Mouse (Mus musculus) CH12.LX (cell line): Measurements from ENCODE around the gene Nrd1. TPM values are rescaled to one million over a fixed set of nuclear protein-coding genes. Genes with fewer than 3 reads are reported as not detected.

Experiments used
- DNase-seq: peaks from one replicate; pipeline ENCODE4 v3.0.0-alpha.2; 2013; ENCODE audit errors: extremely low read depth
- H3K27ac ChIP-seq: 2 replicates; pipeline ENCODE4 v1.5.1; 2012; ENCODE audit warnings: low read depth, mild to moderate bottlenecking, control low read depth, moderate library complexity; ENCODE audit not compliant: insufficient read depth
- H3K27me3 ChIP-seq: replicated peaks from 2 replicates; pipeline ENCODE3; 2012; ENCODE audit warnings: inconsistent platforms
- H3K36me3 ChIP-seq, 2 experiments: replicated peaks in 1 of 2; 2 replicates each; pipeline versions ENCODE3 to v1.6.1; 2012; ENCODE audit warnings: inconsistent platforms in 1 of 2, low read length in 1 of 2, mild to moderate bottlenecking in 1 of 2, mixed read lengths in 1 of 2, moderate library complexity in 1 of 2; ENCODE audit not compliant: control insufficient read depth in 1 of 2, insufficient read depth in 1 of 2
- H3K4me1 ChIP-seq, 2 experiments: 2 replicates each; pipeline ENCODE4 v1.6.1; 2012; ENCODE audit warnings: inconsistent platforms in 1 of 2, moderate library complexity in 1 of 2; ENCODE audit not compliant: insufficient read depth in 2 of 2, control insufficient read depth in 1 of 2
- H3K4me2 ChIP-seq: 2 replicates; pipeline ENCODE4 v1.6.1; 2012; ENCODE audit warnings: low read depth, mild to moderate bottlenecking, control low read depth; ENCODE audit not compliant: poor library complexity, insufficient read depth, severe bottlenecking
- H3K4me3 ChIP-seq, 3 experiments: fragments of 150-350 bp in 1 of 3; sonication (generic) in 1 of 3; replicated peaks in 1 of 3; 2 replicates each; pipeline versions ENCODE3 to v1.5.1; 2011 to 2012; ENCODE audit warnings: low read depth in 2 of 3, low read length in 2 of 3, mild to moderate bottlenecking in 2 of 3, moderate library complexity in 2 of 3, control low read depth in 1 of 3, improper control_type of control experiment in 1 of 3, inconsistent platforms in 1 of 3, mixed read lengths in 1 of 3; ENCODE audit not compliant: poor library complexity in 1 of 3
- H3K79me2 ChIP-seq: replicated peaks from 2 replicates; pipeline ENCODE4 v1.6.1; 2012; ENCODE audit warnings: mild to moderate bottlenecking, moderate library complexity; ENCODE audit not compliant: control insufficient read depth, poor library complexity, insufficient read depth, severe bottlenecking; ENCODE audit errors: extremely low read depth
- H3K9ac ChIP-seq: 2 replicates; pipeline ENCODE4 v1.6.1; 2012; ENCODE audit warnings: low read depth, mild to moderate bottlenecking, control low read depth, moderate library complexity; ENCODE audit not compliant: insufficient read depth
- H3K9me3 ChIP-seq: replicated peaks from 2 replicates; pipeline ENCODE3; 2012; ENCODE audit warnings: low read length, inconsistent platforms, mixed read lengths
- BHLHE40 ChIP-seq: IDR thresholded peaks from 2 replicates; pipeline ENCODE4 v1.6.1; 2011; ENCODE audit warnings: mild to moderate bottlenecking, low read depth, low read length, improper control_type of control experiment
- CHD1 ChIP-seq: IDR thresholded peaks from 2 replicates; pipeline ENCODE4 v1.6.1; 2012; ENCODE audit warnings: low read depth, low read length, improper control_type of control experiment, inconsistent platforms
- CHD2 ChIP-seq: IDR thresholded peaks from 2 replicates; pipeline ENCODE4 v1.6.1; 2011; ENCODE audit warnings: low read length, improper control_type of control experiment
- E2F4 ChIP-seq: IDR thresholded peaks from 2 replicates; pipeline ENCODE4 v1.6.1; 2011; ENCODE audit warnings: low read depth, low read length, improper control_type of control experiment; ENCODE audit not compliant: insufficient replicate concordance
- ELF1 ChIP-seq: IDR thresholded peaks from 2 replicates; pipeline ENCODE4 v1.6.1; 2014; ENCODE audit warnings: low read depth, mild to moderate bottlenecking, inconsistent platforms, low read length, improper control_type of control experiment
- EP300 ChIP-seq: IDR thresholded peaks from 2 replicates; pipeline ENCODE4 v1.6.1; 2011; ENCODE audit warnings: low read length, improper control_type of control experiment
- ETS1 ChIP-seq: conservative IDR thresholded peaks from 2 replicates; pipeline ENCODE4 v1.6.1; 2012; ENCODE audit warnings: low read depth, mild to moderate bottlenecking, inconsistent platforms, low read length, improper control_type of control experiment, moderate library complexity
- GABPA ChIP-seq: IDR thresholded peaks from 2 replicates; pipeline ENCODE4 v1.6.1; 2012; ENCODE audit warnings: low read depth, low read length, improper control_type of control experiment, inconsistent platforms; ENCODE audit not compliant: insufficient replicate concordance
- HCFC1 ChIP-seq: IDR thresholded peaks from 2 replicates; pipeline ENCODE4 v1.6.1; 2012; ENCODE audit warnings: low read depth, mild to moderate bottlenecking, inconsistent platforms, low read length, improper control_type of control experiment
- IRF4 ChIP-seq: IDR thresholded peaks from 2 replicates; pipeline ENCODE4 v1.6.1; 2014; ENCODE audit warnings: low read depth, mild to moderate bottlenecking, inconsistent platforms, low read length, improper control_type of control experiment
- JUN ChIP-seq: IDR thresholded peaks from 2 replicates; pipeline ENCODE4 v1.6.1; 2011; ENCODE audit warnings: low read depth, mild to moderate bottlenecking, low read length, improper control_type of control experiment, moderate library complexity; ENCODE audit not compliant: insufficient read depth
- JUND ChIP-seq: conservative IDR thresholded peaks from 2 replicates; pipeline ENCODE4 v1.6.1; 2011; ENCODE audit warnings: low read depth, low read length, improper control_type of control experiment
- KAT2A ChIP-seq: IDR thresholded peaks from 2 replicates; pipeline ENCODE4 v1.6.1; 2012; ENCODE audit warnings: low read length, improper control_type of control experiment, inconsistent platforms; ENCODE audit not compliant: insufficient replicate concordance
- MAFK ChIP-seq: IDR thresholded peaks from 2 replicates; pipeline ENCODE4 v1.6.1; 2011; ENCODE audit warnings: low read length, improper control_type of control experiment; ENCODE audit not compliant: insufficient replicate concordance
- MAX ChIP-seq: IDR thresholded peaks from 2 replicates; pipeline ENCODE4 v1.6.1; 2011; ENCODE audit warnings: low read length, improper control_type of control experiment
- MAZ ChIP-seq: IDR thresholded peaks from 2 replicates; pipeline ENCODE4 v1.6.1; 2012; ENCODE audit warnings: low read depth, mild to moderate bottlenecking, inconsistent platforms, low read length, improper control_type of control experiment, moderate library complexity
- MEF2A ChIP-seq: IDR thresholded peaks from 2 replicates; pipeline ENCODE4 v1.6.1; 2014; ENCODE audit warnings: low read depth, mild to moderate bottlenecking, inconsistent platforms, low read length, improper control_type of control experiment, borderline replicate concordance
- MXI1 ChIP-seq: IDR thresholded peaks from 2 replicates; pipeline ENCODE4 v1.6.1; 2011; ENCODE audit warnings: mild to moderate bottlenecking, low read depth, low read length, improper control_type of control experiment
- MYC ChIP-seq: IDR thresholded peaks from 2 replicates; pipeline ENCODE4 v1.6.1; 2011; ENCODE audit warnings: low read depth, mild to moderate bottlenecking, improper control_type of control experiment, low read length
- NELFE ChIP-seq: IDR thresholded peaks from 2 replicates; pipeline ENCODE4 v1.6.1; 2011; ENCODE audit warnings: low read depth, low read length, improper control_type of control experiment
- NRF1 ChIP-seq: IDR thresholded peaks from 2 replicates; pipeline ENCODE4 v1.6.1; 2014; ENCODE audit warnings: low read depth, mild to moderate bottlenecking, inconsistent platforms, low read length, improper control_type of control experiment, moderate library complexity
- PAX5 ChIP-seq: IDR thresholded peaks from 2 replicates; pipeline ENCODE4 v1.6.1; 2012; ENCODE audit warnings: low read length, inconsistent platforms, mixed read lengths
- POLR2A ChIP-seq: IDR thresholded peaks from 2 replicates; pipeline ENCODE4 v1.6.1; 2011; ENCODE audit warnings: low read depth, mild to moderate bottlenecking, improper control_type of control experiment, low read length
- RAD21 ChIP-seq: IDR thresholded peaks from 2 replicates; pipeline ENCODE4 v1.6.1; 2011; ENCODE audit warnings: low read depth, mild to moderate bottlenecking, low read length, improper control_type of control experiment, moderate library complexity
- RCOR1 ChIP-seq: conservative IDR thresholded peaks from 2 replicates; pipeline ENCODE4 v1.6.1; 2012; ENCODE audit warnings: low read depth, mild to moderate bottlenecking, inconsistent platforms, low read length, improper control_type of control experiment
- SIN3A ChIP-seq: IDR thresholded peaks from 2 replicates; pipeline ENCODE4 v1.6.1; 2012; ENCODE audit warnings: low read length, improper control_type of control experiment, inconsistent platforms
- SMC3 ChIP-seq: IDR thresholded peaks from 2 replicates; pipeline ENCODE4 v1.6.1; 2011; ENCODE audit warnings: low read depth, low read length, improper control_type of control experiment
- TBP ChIP-seq: conservative IDR thresholded peaks from 2 replicates; pipeline ENCODE4 v1.6.1; 2011; ENCODE audit warnings: low read depth, low read length, improper control_type of control experiment
- TCF12 ChIP-seq: IDR thresholded peaks from 2 replicates; pipeline ENCODE4 v1.6.1; 2014; ENCODE audit warnings: low read depth, mild to moderate bottlenecking, inconsistent platforms, low read length, improper control_type of control experiment
- USF1 ChIP-seq: IDR thresholded peaks from 2 replicates; pipeline ENCODE4 v1.6.1; 2014; ENCODE audit warnings: low read depth, mild to moderate bottlenecking, inconsistent platforms, low read length, improper control_type of control experiment
- USF2 ChIP-seq: conservative IDR thresholded peaks from 2 replicates; pipeline ENCODE4 v1.6.1; 2011; ENCODE audit warnings: low read depth, low read length, improper control_type of control experiment
- ZC3H11A ChIP-seq: IDR thresholded peaks from 2 replicates; pipeline ENCODE4 v1.6.1; 2012; ENCODE audit warnings: low read depth, mild to moderate bottlenecking, inconsistent platforms, low read length, improper control_type of control experiment
- ZKSCAN1 ChIP-seq: IDR thresholded peaks from 2 replicates; pipeline ENCODE4 v1.6.1; 2012; ENCODE audit warnings: low read depth, inconsistent platforms, low read length, improper control_type of control experiment, borderline replicate concordance
- ZMIZ1 ChIP-seq: IDR thresholded peaks from 2 replicates; pipeline ENCODE4 v1.6.1; 2012; ENCODE audit warnings: low read depth, mild to moderate bottlenecking, inconsistent platforms, low read length, improper control_type of control experiment
- ZNF384 ChIP-seq: IDR thresholded peaks from 2 replicates; pipeline ENCODE4 v1.6.1; 2012; ENCODE audit warnings: low read depth, low read length, improper control_type of control experiment, inconsistent platforms
- dilution Hi-C: fragments of 300-500 bp; cut with MboI; formaldehyde crosslinking; loops from 2 replicates; pipeline ENCODE4 v1.14.3; 2020; ENCODE audit warnings: low sequenced_read_pairs; ENCODE audit not compliant: extremely low pct_unique_long_range_greater_than_20kb, extremely low pct_ligation_motif_present
- in situ Hi-C: fragments of 300-500 bp; cut with MboI; formaldehyde crosslinking; loops from 3 replicates; pipeline ENCODE4 v1.14.3; 2019; ENCODE audit warnings: low sequenced_read_pairs, low pct_ligation_motif_present, low pct_unique_long_range_greater_than_20kb, mixed read lengths
- polyA plus RNA-seq: library from polyadenylated mRNA; unstranded; fragments of >175 nt; gene quantifications from 2 replicates; pipeline ENCODE4 v1.2.1, GENCODE M21; 2012; ENCODE audit warnings: low read depth; ENCODE audit not compliant: insufficient read length
- total RNA-seq, 2 experiments: library from RNA; depleted of rRNA; stranded (reverse); fragments of 300-350 nt in 1 of 2; fragments of >200 nt in 1 of 2; gene quantifications; 2 replicates each; pipeline ENCODE4 v1.2.3; 2012 to 2014

The Nrd1 gene
- total and polyA plus RNA-seq, 3 experiments, result 37.7 to 147 (median 104) TPM

- peak; percentile 98 for TF ChIP-seq MEF2A
- TF ChIP-seq TCF12, result peak; percentile 95
- peak; percentile 74 for TF ChIP-seq MAFK
- TF ChIP-seq CHD2, result peak; percentile 85
- TF ChIP-seq ZNF384, result peak; percentile 93
- TF ChIP-seq KAT2A, result no peak
- TF ChIP-seq CHD1, result no peak
- peak; percentile 54; the same call in 1 of the 2 replicates for TF ChIP-seq MAX
- TF ChIP-seq BHLHE40, result peak; percentile 90
- no peak for TF ChIP-seq USF1
- TF ChIP-seq GABPA, result no peak
Observed at GRCm38 (mm10) chr4:109105254-109105653, 104.8 kb downstream of the Nrd1 start (continued).

DNA sequence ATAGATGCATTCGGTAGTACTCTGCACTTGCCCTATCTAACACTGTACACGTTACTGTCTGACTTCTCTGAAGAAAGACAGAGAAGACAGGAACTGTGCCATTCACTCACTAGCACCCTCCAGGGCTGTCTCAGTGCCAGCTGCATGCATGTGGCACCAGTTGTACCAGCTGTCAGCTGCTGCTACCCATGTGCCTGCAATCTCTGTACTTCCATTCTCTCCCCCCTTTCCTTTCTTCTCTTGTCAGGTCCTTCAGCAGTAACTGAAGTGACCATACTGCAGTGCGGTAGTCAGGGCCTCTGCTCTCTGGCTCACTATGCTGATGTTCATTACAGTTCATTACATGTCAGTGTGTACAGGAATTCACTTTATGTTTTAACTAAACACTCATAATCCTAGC lies 105.6 kb downstream of the Nrd1 start:
- Histone ChIP-seq H3K79me2 (peaks cover 38% of the 10 kb centered on the region), H3K4me1 (peaks cover 15 to 67% of the 10 kb centered on the region in 2 experiments), H3K27ac (peak overlapping the region; percentile 80), H3K9me3 (no peaks in the 10 kb centered on the region), H3K4me2 (peak overlapping the region; percentile 98), H3K9ac (peak overlapping the region; percentile 43), H3K4me3 (peak overlapping the region in 1 of 3 experiments; percentile 1), H3K36me3 (peaks cover 5 to 12% of the 10 kb centered on the region in 2 experiments), H3K27me3 (no peaks in the 10 kb centered on the region)
- DNase-seq, result peak; percentile 39
- dilution Hi-C loops (no loop called here), in situ Hi-C loops (no loop called here)
- no peak for TF ChIP-seq RCOR1
- peak; percentile 83 for TF ChIP-seq MYC
- no peak for TF ChIP-seq JUN
- TF ChIP-seq MAX, result peak; percentile 75
- 0 out of 2 replicates have a peak, but pooled peaks have one; percentile 37 for TF ChIP-seq NELFE
- no peak for TF ChIP-seq USF2
- 0 out of 2 replicates have a peak, but pooled peaks have one; percentile 35 for TF ChIP-seq MAZ
- no peak for TF ChIP-seq SMC3
- 0 out of 2 replicates have a peak, but pooled peaks have one; percentile 43 for TF ChIP-seq CHD2
- TF ChIP-seq ZMIZ1, result no peak
- TF ChIP-seq TCF12, result peak; percentile 79
- TF ChIP-seq ZKSCAN1, result no peak
- peak; percentile 80 for TF ChIP-seq SIN3A
- no peak for TF ChIP-seq GABPA
- TF ChIP-seq ZC3H11A, result no peak
- TF ChIP-seq ZNF384, result no peak
- TF ChIP-seq KAT2A, result no peak
- TF ChIP-seq MEF2A, result peak; percentile 17; the same call in 1 of the 2 replicates
- TF ChIP-seq ETS1, result peak; percentile 53
- no peak for TF ChIP-seq JUND
- TF ChIP-seq PAX5, result no peak
- peak; percentile 80 for TF ChIP-seq BHLHE40
- no peak for TF ChIP-seq USF1
- no peak for TF ChIP-seq IRF4
- no peak for TF ChIP-seq ELF1
- TF ChIP-seq CHD1, result no peak
- no peak for TF ChIP-seq MAFK
- TF ChIP-seq E2F4, result no peak
- TF ChIP-seq HCFC1, result no peak
- TF ChIP-seq EP300, result peak; percentile 45; the same call in 1 of the 2 replicates
- TF ChIP-seq TBP, result no peak
- TF ChIP-seq POLR2A, result no peak
- TF ChIP-seq MXI1, result peak; percentile 81; the same call in 1 of the 2 replicates
- TF ChIP-seq RAD21, result no peak
- no peak for TF ChIP-seq NRF1
